Comparison of ENCODE assay signal across 30 mouse cellular contexts in the genomic region with DNA sequence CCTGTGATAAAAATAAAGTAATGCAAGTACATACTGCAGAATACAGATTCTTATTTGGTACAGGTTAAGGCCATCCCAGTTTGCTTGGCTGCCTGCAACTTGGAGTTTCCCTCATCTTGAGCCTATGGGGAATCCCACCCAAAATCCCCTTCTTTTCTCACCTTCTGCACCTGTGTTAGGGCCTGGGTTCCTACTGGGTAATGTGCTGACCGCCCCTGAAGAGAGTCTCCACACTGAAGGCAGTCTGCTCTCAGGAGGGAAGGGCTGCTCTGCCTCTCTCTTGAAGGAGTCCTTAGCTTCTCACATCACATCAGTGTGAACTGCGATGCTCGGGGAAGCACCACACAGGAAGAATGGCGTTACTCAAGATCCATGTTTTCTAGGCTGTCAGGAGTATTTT. TPM values are rescaled to one million over a fixed set of nuclear protein-coding genes. Genes with fewer than 3 reads are reported as not detected.
DNase-seq lines count a peak whose midpoint lies in the region; ATAC-seq lines count a peak whose summit lies in the region.
"Had no signal": no experiment of that assay in that cellular context is flagged by ENCODE, and none has a peak within 500 bp of the region (broad histone marks: within the 10 kb centered on the region; RNA-seq: fewer than 3 reads in every experiment).

No protein-coding gene starts in this region.

- H3K36me3 ChIP-seq in hindbrain, embryonic 10.5 days = peaks cover 88% of the 10 kb centered on the region

- ATAC-seq in CD4-positive, CD25-positive, alpha-beta regulatory T cell, adult 4 months = peak; percentile 69
- ATAC-seq: forebrain, embryonic 13.5 days; forebrain, embryonic 16.5 days; hindbrain, embryonic 16.5 days; intestine, postnatal 0 days had no signal

- intact Hi-C loops in heart, postnatal 36 days (cut with DNase I) = no loop called here

- H3K4me1 ChIP-seq in hindbrain, embryonic 10.5 days (replicated peaks) = no peaks in the 10 kb centered on the region
- H3K4me1 ChIP-seq: embryonic facial prominence, embryonic 10.5 days; embryonic facial prominence, embryonic 13.5 days; forebrain, embryonic 13.5 days; hindbrain, embryonic 13.5 days had no signal

- H3K27me3 ChIP-seq in hindbrain, embryonic 10.5 days (ENCODE audit: insufficient read depth, poor library complexity, severe bottlenecking) = no peaks in the 10 kb centered on the region
- H3K27me3 ChIP-seq: embryonic facial prominence, embryonic 13.5 days; forebrain, embryonic 13.5 days; heart, embryonic 13.5 days; hindbrain, embryonic 13.5 days had no signal

- peak; percentile 64 for DNase-seq in heart, adult 11 months
- DNase-seq in heart, postnatal 36 days = no peak
- peak; percentile 79 for DNase-seq in induced T-regulatory cell, adult 2 months (ENCODE audit: low read depth)
- no peak for DNase-seq in adrenal gland, adult 8-10 months
- no peak for DNase-seq in left cerebral cortex, adult 9 months (ENCODE audit: low spot score in 2 of 2)
- DNase-seq in hindbrain, embryonic 10.5 days (ENCODE audit: low spot score) = no peak
- DNase-seq: adrenal gland, postnatal 14 days; cerebellum, adult 11 months; cerebellum, adult 2 months; cerebellum, adult 9-11 months; cerebellum, postnatal 36 days; embryo, embryonic 11 days; gastrocnemius, postnatal 25 days; heart, adult 2 months; heart, postnatal 14 days; kidney, adult 2 months had no signal

- H3K9me3 ChIP-seq in hindbrain, embryonic 10.5 days = no peaks in the 10 kb centered on the region
- H3K9me3 ChIP-seq: embryonic facial prominence, embryonic 10.5 days; embryonic facial prominence, embryonic 13.5 days; forebrain, embryonic 13.5 days; heart, embryonic 10.5 days; heart, embryonic 13.5 days; hindbrain, embryonic 13.5 days had no signal

- no peak overlapping the region for H3K27ac ChIP-seq in hindbrain, embryonic 10.5 days
- H3K27ac ChIP-seq: embryonic facial prominence, embryonic 10.5 days; embryonic facial prominence, embryonic 13.5 days; forebrain, embryonic 13.5 days; heart, adult 2 months; heart, embryonic 10.5 days; heart, embryonic 13.5 days; hindbrain, embryonic 13.5 days had no signal

- no peak overlapping the region for H3K4me3 ChIP-seq in hindbrain, embryonic 10.5 days
- H3K4me3 ChIP-seq: embryonic facial prominence, embryonic 10.5 days; embryonic facial prominence, embryonic 13.5 days; erythroblast, embryonic 14.5 days; forebrain, embryonic 13.5 days; heart, adult 2 months; heart, embryonic 10.5 days; heart, embryonic 13.5 days; hindbrain, embryonic 13.5 days had no signal

- 91% methylated on average over 4 of the region's 4 CpGs for WGBS in hindbrain, embryonic 10.5 days

RNA-seq across cellular contexts. Expression of a gene that starts 11.2 kb away (rescaled TPM):
- total RNA-seq in heart, postnatal 36 days (2021) = not detected
- polyA plus RNA-seq in CD4-positive, CD25-positive, alpha-beta regulatory T cell, adult 4 months (2017; shearing (Covaris generic)) = not detected
- under 1 TPM in 1 of 4 experiments, not detected in 3; 0.30 TPM for total RNA-seq in adrenal gland, adult 8-10 months (2022)
- polyA plus RNA-seq in hindbrain, embryonic 10.5 days (2016; fragmentation: Nextera tagmentation; extraction: Ambion mirVana) = 0.09 and 0.11 TPM in 2 replicates
- total RNA-seq: gastrocnemius, postnatal 25 days; heart, adult 2 months; heart, postnatal 14 days; hematopoietic stem cell, adult 5-6 weeks had no signal
- polyA plus RNA-seq: C2C12; embryonic facial prominence, embryonic 13.5 days; erythroblast, embryonic 14.5 days; forebrain, embryonic 16.5 days; heart, adult 2 months; heart, embryonic 13.5 days; hindbrain, embryonic 13.5 days; intestine, embryonic 14.5 days; intestine, postnatal 0 days had no signal

Comparison
In these comparisons a context has a peak if more than half of its experiments do, and no peak if none do; other contexts are left out.
1. DNase-seq: peak in heart, adult 11 months (single experiment) and induced T-regulatory cell, adult 2 months (single experiment); none in heart, postnatal 36 days (0 of 2), adrenal gland, adult 8-10 months (single experiment), left cerebral cortex, adult 9 months (0 of 2) and hindbrain, embryonic 10.5 days (single experiment).